Comparison of ENCODE assay signal across 9 mouse cellular contexts in genomic region chr3:129065457-129066364, GRCm38 (mm10).
DNase-seq lines count a peak whose midpoint lies in the region; ATAC-seq and TF ChIP-seq lines count a peak whose summit lies in the region.
"Had no signal": no experiment of that assay in that cellular context is flagged by ENCODE, and none has a peak within 500 bp of the region (broad histone marks: within the 10 kb centered on the region; RNA-seq: fewer than 3 reads in every experiment).

No protein-coding gene starts in this region.

- no peaks in the 10 kb centered on the region for H3K36me3 ChIP-seq in heart, embryonic 12.5 days
- no peaks in the 10 kb centered on the region for H3K36me3 ChIP-seq in limb, embryonic 14.5 days (ENCODE audit: control insufficient read depth, insufficient read depth, low read length)

- H3K9ac ChIP-seq in heart, embryonic 12.5 days = no peak overlapping the region
- no peak overlapping the region for H3K9ac ChIP-seq in limb, embryonic 14.5 days (ENCODE audit: low read depth, low read length, severe bottlenecking)

- H3K4me2 ChIP-seq in heart, embryonic 12.5 days = peak overlapping the region; percentile 62
- H3K4me2 ChIP-seq in limb, embryonic 14.5 days (replicated peaks; ENCODE audit: low read depth, low read length, severe bottlenecking) = peak overlapping the region; percentile 15

- no peaks in the 10 kb centered on the region for H3K27me3 ChIP-seq in heart, embryonic 12.5 days (replicated peaks)
- H3K27me3 ChIP-seq in limb, embryonic 14.5 days (ENCODE audit: control insufficient read depth, insufficient read depth, low read length) = no peaks in the 10 kb centered on the region

- H3K9me3 ChIP-seq in heart, embryonic 12.5 days (replicated peaks) = no peaks in the 10 kb centered on the region
- no peaks in the 10 kb centered on the region for H3K9me3 ChIP-seq in limb, embryonic 14.5 days (ENCODE audit: control insufficient read depth, low read length)

- no peak for TF ChIP-seq POLR2A in limb, embryonic 14.5 days (IDR thresholded peaks at IDR 0.05; ENCODE audit: borderline replicate concordance, extremely low read depth, insufficient read depth, insufficient read length)

- H3K4me1 ChIP-seq in heart, embryonic 12.5 days (replicated peaks) = peaks cover 4% of the 10 kb centered on the region; the same call in 1 of the 2 replicates
- H3K4me1 ChIP-seq in limb, embryonic 14.5 days (ENCODE audit: control insufficient read depth, insufficient read depth, low read length) = 0 out of 2 replicates have a peak, but pooled peaks cover 5% of the 10 kb centered on the region

- 28% methylated on average over 18 of the region's 19 CpGs for WGBS in heart, embryonic 12.5 days
- 21% methylated on average over 19 of the region's 19 CpGs for WGBS in limb, embryonic 14.5 days

- no peak for DNase-seq in heart, adult 18-20 months
- DNase-seq in testis, postnatal 10 days (ENCODE audit: low spot score) = peak; percentile 45
- DNase-seq in testis, postnatal 14 days (ENCODE audit: low spot score) = no peak
- DNase-seq in limb, embryonic 14.5 days (ENCODE audit: low spot score) = no peak
- no peak for DNase-seq in spleen, postnatal 14 days (ENCODE audit: low spot score in 2 of 2)
- no peak for DNase-seq in gastrocnemius, postnatal 4 days (ENCODE audit: low spot score in 2 of 2)
- DNase-seq: gastrocnemius, postnatal 10 days had no signal

- H3K4me3 ChIP-seq in heart, embryonic 12.5 days = peak overlapping the region; percentile 31
- no peak overlapping the region for H3K4me3 ChIP-seq in limb, embryonic 14.5 days (replicated peaks; ENCODE audit: low read length)

- no peak overlapping the region for H3K27ac ChIP-seq in heart, embryonic 12.5 days (ENCODE audit: poor library complexity, severe bottlenecking)
- no peak overlapping the region for H3K27ac ChIP-seq in limb, embryonic 14.5 days (replicated peaks; ENCODE audit: low read depth, low read length)

- ATAC-seq in heart, embryonic 12.5 days (ENCODE audit: insufficient number of reproducible peaks, low FRiP score) = no peak
- ATAC-seq in limb, embryonic 14.5 days (ENCODE audit: low FRiP score, low read depth) = peak; percentile 51; the same call in 1 of the 2 replicates
- no peak for ATAC-seq in frontal cortex, adult (ENCODE audit: low TSS enrichment)
